Mouse (Mus musculus) kidney, adult 2 months (tissue): ENCODE measurements around the gene A630095N17Rik.

Experiments
- CTCF ChIP-seq: fragments of 200-500 bp; conservative IDR thresholded peaks from 2 replicates; pipeline ENCODE4 v1.5.1; 2011; ENCODE audit warnings: low read depth, mild to moderate bottlenecking, control low read depth, low read length, moderate library complexity, mixed read lengths; ENCODE audit not compliant: insufficient read depth, insufficient read length
- POLR2A ChIP-seq: fragments of 200-500 bp; IDR thresholded peaks from one replicate; pipeline ENCODE4 v1.6.1; 2011; ENCODE audit warnings: low read depth, low read length, control low read depth

DNA sequence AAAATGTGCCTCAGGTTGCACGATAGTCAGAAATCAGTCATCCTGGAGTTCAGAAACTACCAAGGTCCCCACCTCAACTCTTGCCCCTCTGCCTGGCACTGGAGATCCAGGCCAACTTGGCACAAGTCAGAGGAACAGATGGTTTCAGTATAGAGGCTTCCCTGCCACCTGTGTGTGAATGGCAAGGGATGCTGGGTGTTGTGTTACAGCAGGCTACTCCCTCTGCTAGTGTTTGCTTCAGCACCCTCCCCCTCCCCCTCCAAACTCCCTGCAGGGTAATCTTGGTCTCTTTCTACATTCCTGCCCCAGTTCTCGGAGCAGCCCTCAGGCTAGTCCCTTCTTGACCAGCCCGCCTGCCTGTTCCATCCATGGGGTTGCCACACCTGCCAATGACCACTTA is 18.6 kb upstream of the A630095N17Rik start:
- TF ChIP-seq POLR2A: no peak
- TF ChIP-seq CTCF: no peak
